Mouse (Mus musculus): ENCODE measurements around the gene Kmt2e. TPM values are rescaled to one million over a fixed set of nuclear protein-coding genes. Genes with fewer than 3 reads are reported as not detected.

Kmt2e gene
- polyA plus RNA-seq, 1 experiment: 19.8 TPM

DNA sequence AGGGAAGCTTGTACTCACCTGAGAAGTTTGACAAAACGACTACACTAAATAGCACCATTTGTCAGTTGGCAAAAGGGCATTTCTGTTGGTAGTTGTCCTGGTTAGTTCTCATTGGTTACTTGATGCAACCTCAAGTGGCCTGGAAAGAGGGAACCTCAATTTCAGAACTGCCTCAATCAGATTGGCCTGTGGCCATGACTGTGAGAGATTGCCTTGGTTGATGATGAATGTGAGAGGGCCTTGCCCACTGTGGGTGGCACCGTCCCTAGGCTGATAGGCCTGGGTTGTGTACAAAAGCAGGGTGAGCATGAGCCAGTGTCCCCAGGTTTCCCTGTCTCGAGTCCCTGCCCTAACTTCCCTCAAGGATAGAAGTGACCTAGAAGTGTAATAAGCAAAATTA lies 33.4 kb upstream of the Kmt2e start:
- no peak for TF ChIP-seq POLR2A (IDR thresholded peaks at IDR 0.05; ENCODE audit: low read depth, low read length)
- TF ChIP-seq CTCF (conservative IDR thresholded peaks at IDR 0.05; ENCODE audit: insufficient read depth, insufficient read length, low read depth, low read length): no peak
- WGBS: 87% methylated on average over 3 of the region's 3 CpGs
- Histone ChIP-seq H3K4me3 (ENCODE audit: insufficient read depth, low read depth, low read length) (no peak overlapping the region), H3K27me3 (replicated peaks; ENCODE audit: control insufficient read depth, insufficient read depth, low read length) (no peaks in the 10 kb centered on the region), H3K4me1 (ENCODE audit: control insufficient read depth, insufficient read depth, low read length) (peaks cover 5% of the 10 kb centered on the region), H3K36me3 (ENCODE audit: control insufficient read depth, insufficient read depth, low read length) (no peaks in the 10 kb centered on the region; the same call in 1 of the 2 replicates), H3K27ac (ENCODE audit: insufficient read depth, low read depth, low read length) (no peak overlapping the region)
- no peak for DNase-seq

DNA sequence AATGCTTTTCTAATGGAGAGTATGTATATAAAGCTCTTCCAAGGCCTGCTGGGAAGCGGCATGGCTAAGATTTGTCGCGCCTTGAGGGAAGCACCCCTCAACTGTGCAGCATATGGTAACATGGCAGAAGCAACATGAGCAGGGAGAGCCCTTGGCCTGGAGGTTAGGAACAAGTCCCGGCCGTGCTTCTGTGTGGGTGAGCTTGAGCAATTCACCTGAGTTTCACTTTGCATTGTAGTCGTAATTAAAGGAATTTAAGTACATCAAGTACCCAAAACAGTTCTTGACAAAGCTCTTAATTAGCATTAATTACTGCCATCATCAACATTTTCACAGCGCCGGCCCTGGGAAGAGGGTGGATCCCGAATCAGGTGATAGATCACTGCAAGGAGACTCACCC lies 32.9 kb upstream of the Kmt2e start:
- H3K4me3 ChIP-seq (ENCODE audit: insufficient read depth, low read depth, low read length): no peak overlapping the region
- no peak overlapping the region for H3K27ac ChIP-seq (ENCODE audit: insufficient read depth, low read depth, low read length)
- no peak for TF ChIP-seq POLR2A (IDR thresholded peaks at IDR 0.05; ENCODE audit: low read depth, low read length)
- no peaks in the 10 kb centered on the region; the same call in 1 of the 2 replicates for H3K36me3 ChIP-seq (ENCODE audit: control insufficient read depth, insufficient read depth, low read length)
- no peak for DNase-seq
- 81% methylated on average over 9 of the region's 9 CpGs for WGBS
- H3K4me1 ChIP-seq (ENCODE audit: control insufficient read depth, insufficient read depth, low read length): peaks cover 5% of the 10 kb centered on the region
- no peaks in the 10 kb centered on the region for H3K27me3 ChIP-seq (replicated peaks; ENCODE audit: control insufficient read depth, insufficient read depth, low read length)

DNA sequence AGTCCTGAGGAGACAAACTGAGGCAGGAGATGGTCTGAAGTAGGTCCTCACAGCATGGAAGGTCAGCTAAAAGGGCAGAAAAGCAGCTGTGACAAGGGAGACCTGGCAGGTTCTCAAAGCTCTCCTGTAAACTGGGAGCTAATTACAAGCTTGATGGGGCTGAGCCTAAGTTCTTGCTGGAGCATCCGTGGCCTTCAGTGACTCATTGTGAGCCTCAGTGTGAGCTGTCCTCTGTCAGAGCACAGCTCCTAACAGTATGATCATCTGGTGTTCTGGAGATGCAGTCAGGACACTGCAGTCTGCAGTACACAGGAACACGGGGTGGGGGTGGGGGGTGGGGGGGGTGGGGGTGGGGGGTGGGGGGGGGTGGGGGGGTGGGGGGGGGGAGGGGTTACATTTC lies 32.2 kb upstream of the Kmt2e start:
- TF ChIP-seq CTCF (conservative IDR thresholded peaks at IDR 0.05; ENCODE audit: insufficient read depth, insufficient read length, low read depth, low read length) (no peak), POLR2A (IDR thresholded peaks at IDR 0.05; ENCODE audit: low read depth, low read length) (no peak)
- H3K4me1 ChIP-seq (ENCODE audit: control insufficient read depth, insufficient read depth, low read length): peaks cover 1% of the 10 kb centered on the region
- DNase-seq: no peak
- H3K4me3 ChIP-seq (ENCODE audit: insufficient read depth, low read depth, low read length): no peak overlapping the region
- no peaks in the 10 kb centered on the region for H3K27me3 ChIP-seq (replicated peaks; ENCODE audit: control insufficient read depth, insufficient read depth, low read length)
- H3K36me3 ChIP-seq (ENCODE audit: control insufficient read depth, insufficient read depth, low read length): no peaks in the 10 kb centered on the region; the same call in 1 of the 2 replicates
- 27% methylated on average over 2 of the region's 2 CpGs for WGBS
- H3K27ac ChIP-seq (ENCODE audit: insufficient read depth, low read depth, low read length): no peak overlapping the region

GRCm38 (mm10) chr5:23403161-23403560 lies 31.1 kb upstream of the Kmt2e start:
- H3K4me1 ChIP-seq (ENCODE audit: control insufficient read depth, insufficient read depth, low read length): no peaks in the 10 kb centered on the region; the same call in none of the 2 replicates
- no peaks in the 10 kb centered on the region; the same call in 1 of the 2 replicates for H3K36me3 ChIP-seq (ENCODE audit: control insufficient read depth, insufficient read depth, low read length)
- TF ChIP-seq POLR2A (IDR thresholded peaks at IDR 0.05; ENCODE audit: low read depth, low read length) (no peak), CTCF (conservative IDR thresholded peaks at IDR 0.05; ENCODE audit: insufficient read depth, insufficient read length, low read depth, low read length) (no peak)
- H3K27me3 ChIP-seq (replicated peaks; ENCODE audit: control insufficient read depth, insufficient read depth, low read length): no peaks in the 10 kb centered on the region
- no peak overlapping the region for H3K27ac ChIP-seq (ENCODE audit: insufficient read depth, low read depth, low read length)
- H3K4me3 ChIP-seq (ENCODE audit: insufficient read depth, low read depth, low read length): no peak overlapping the region
- 81% methylated on average over 11 of the region's 11 CpGs for WGBS
- DNase-seq: no peak

DNA sequence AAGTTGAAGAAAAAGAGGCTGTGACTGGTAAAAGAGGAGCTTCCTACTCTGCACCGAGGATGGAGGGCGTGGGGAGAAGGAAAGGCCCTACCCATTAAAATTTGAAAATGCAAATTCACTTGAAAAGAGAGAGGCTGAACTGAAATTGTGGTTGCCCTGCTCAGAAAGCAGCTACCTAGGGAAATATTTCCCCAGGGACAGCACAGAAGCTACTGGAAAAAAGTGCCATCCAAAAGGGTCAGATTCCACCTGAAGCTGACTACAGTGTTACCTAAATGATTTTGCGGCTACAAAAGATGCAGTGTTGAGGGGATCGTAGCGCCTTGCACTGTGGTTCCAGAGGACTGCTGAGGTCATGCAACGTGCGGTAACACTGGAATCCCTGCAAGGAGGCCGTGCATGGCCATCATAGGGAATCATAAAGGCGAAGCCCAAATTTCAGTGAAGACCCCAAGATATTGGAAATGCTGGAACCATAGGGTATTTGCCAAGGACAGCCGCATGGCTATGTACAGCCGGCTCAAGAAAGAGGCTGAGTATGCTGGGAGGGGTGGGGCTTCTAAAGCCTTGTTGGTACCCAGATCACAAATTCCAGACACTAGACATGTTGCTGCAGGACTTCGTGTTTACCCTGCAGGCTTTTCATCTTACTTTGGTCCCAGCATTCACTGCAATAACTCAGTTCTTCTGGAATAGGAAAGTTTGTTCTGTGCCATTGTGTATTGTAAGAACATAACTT lies 28.4 kb upstream of the Kmt2e start:
- Histone ChIP-seq H3K4me3 (ENCODE audit: insufficient read depth, low read depth, low read length) (no peak overlapping the region), H3K4me1 (ENCODE audit: control insufficient read depth, insufficient read depth, low read length) (peaks cover 16% of the 10 kb centered on the region), H3K27me3 (replicated peaks; ENCODE audit: control insufficient read depth, insufficient read depth, low read length) (no peaks in the 10 kb centered on the region), H3K36me3 (ENCODE audit: control insufficient read depth, insufficient read depth, low read length) (no peaks in the 10 kb centered on the region), H3K27ac (ENCODE audit: insufficient read depth, low read depth, low read length) (no peak overlapping the region)
- no peak for DNase-seq
- TF ChIP-seq POLR2A (IDR thresholded peaks at IDR 0.05; ENCODE audit: low read depth, low read length) (no peak), CTCF (conservative IDR thresholded peaks at IDR 0.05; ENCODE audit: insufficient read depth, insufficient read length, low read depth, low read length) (no peak)
- 89% methylated on average over 12 of the region's 12 CpGs for WGBS

GRCm38 (mm10) chr5:23406405-23406745 lies 27.9 kb upstream of the Kmt2e start:
- 50% methylated on average over 4 of the region's 4 CpGs for WGBS
- Histone ChIP-seq H3K4me1 (ENCODE audit: control insufficient read depth, insufficient read depth, low read length) (peaks cover 21% of the 10 kb centered on the region), H3K4me3 (ENCODE audit: insufficient read depth, low read depth, low read length) (no peak overlapping the region), H3K27ac (ENCODE audit: insufficient read depth, low read depth, low read length) (no peak overlapping the region), H3K36me3 (ENCODE audit: control insufficient read depth, insufficient read depth, low read length) (no peaks in the 10 kb centered on the region), H3K27me3 (replicated peaks; ENCODE audit: control insufficient read depth, insufficient read depth, low read length) (no peaks in the 10 kb centered on the region)
- DNase-seq: no peak
- no peak for TF ChIP-seq POLR2A (IDR thresholded peaks at IDR 0.05; ENCODE audit: low read depth, low read length)
- TF ChIP-seq CTCF (conservative IDR thresholded peaks at IDR 0.05; ENCODE audit: insufficient read depth, insufficient read length, low read depth, low read length): no peak

GRCm38 (mm10) chr5:23408106-23408505 lies 26.1 kb upstream of the Kmt2e start:
- Histone ChIP-seq H3K27me3 (replicated peaks; ENCODE audit: control insufficient read depth, insufficient read depth, low read length) (no peaks in the 10 kb centered on the region), H3K27ac (ENCODE audit: insufficient read depth, low read depth, low read length) (no peak overlapping the region), H3K4me1 (ENCODE audit: control insufficient read depth, insufficient read depth, low read length) (peaks cover 38% of the 10 kb centered on the region), H3K4me3 (ENCODE audit: insufficient read depth, low read depth, low read length) (no peak overlapping the region), H3K36me3 (ENCODE audit: control insufficient read depth, insufficient read depth, low read length) (no peaks in the 10 kb centered on the region)
- WGBS: 50% methylated on average over 5 of the region's 5 CpGs
- DNase-seq: peak; percentile 64
- TF ChIP-seq POLR2A (IDR thresholded peaks at IDR 0.05; ENCODE audit: low read depth, low read length) (no peak), CTCF (conservative IDR thresholded peaks at IDR 0.05; ENCODE audit: insufficient read depth, insufficient read length, low read depth, low read length) (no peak)
